Mouse (Mus musculus) fibroblast of lung, adult 2 months (primary cell): ENCODE measurements at regions not wholly inside any gene's neighbourhood (a gene's known extent, or its start where the extent isn't known, plus 50 kb on each side); places are given as distances from the start of the nearest gene placed in this dataset.

ENCODE experiments used
- DNase-seq: peaks from one replicate; pipeline ENCODE4 v3.0.0-alpha.2; 2011; ENCODE audit warnings: low read depth

GRCm38 (mm10) chr9:90326531-90326930 lies 55.9 kb upstream of the Tbc1d2b start:
- DNase-seq: no peak
